Mouse (Mus musculus) hindbrain, postnatal 0 days (tissue): ENCODE measurements at regions not wholly inside any gene's neighbourhood (a gene's known extent, or its start where the extent isn't known, plus 50 kb on each side); places are given as distances from the start of the nearest gene placed in this dataset.
A peak's percentile ranks its signal among the peaks of the same experiment; 100 is the strongest.

ENCODE experiments used
- ATAC-seq: fragments of 200-750 bp; cut with Nextera tagmentation; 2 replicates; pipeline ENCODE4 v1.8.0; 2017; ENCODE audit warnings: mild to moderate bottlenecking, moderate TSS enrichment, moderate library complexity
- DNase-seq: peaks from one replicate; pipeline ENCODE4 v3.0.0-alpha.2; 2015; ENCODE audit warnings: low spot score
- H3K27ac ChIP-seq: fragments of 300-500 bp; sonication (generic); 2 replicates; pipeline ENCODE4 v1.5.1; 2014; ENCODE audit warnings: mild to moderate bottlenecking
- H3K27me3 ChIP-seq: fragments of 300-500 bp; sonication (generic); 2 replicates; pipeline ENCODE4 v1.6.1; 2014; ENCODE audit warnings: low read length, mixed read lengths; ENCODE audit not compliant: insufficient read depth
- H3K36me3 ChIP-seq: fragments of 300-500 bp; sonication (generic); 2 replicates; pipeline ENCODE4 v1.6.1; 2014; ENCODE audit warnings: low read length, mixed read lengths; ENCODE audit not compliant: insufficient read depth
- H3K4me1 ChIP-seq: fragments of 300-500 bp; sonication (generic); 2 replicates; pipeline ENCODE4 v1.6.1; 2014; ENCODE audit warnings: antibody characterized with exemption, low read length, mixed read lengths; ENCODE audit not compliant: insufficient read depth
- H3K4me2 ChIP-seq: fragments of 300-500 bp; sonication (generic); 2 replicates; pipeline ENCODE4 v1.6.1; 2014; ENCODE audit warnings: low read depth, mild to moderate bottlenecking, low read length, moderate library complexity, mixed read lengths
- H3K4me3 ChIP-seq: fragments of 300-500 bp; sonication (generic); 2 replicates; pipeline ENCODE4 v1.5.1; 2014; ENCODE audit warnings: low read length
- H3K9ac ChIP-seq: fragments of 300-500 bp; sonication (generic); replicated peaks from 2 replicates; pipeline ENCODE4 v1.6.1; 2014; ENCODE audit warnings: mild to moderate bottlenecking, low read length, moderate library complexity, mixed read lengths
- H3K9me3 ChIP-seq: fragments of 300-500 bp; sonication (generic); 2 replicates; pipeline ENCODE4 v1.6.1; 2016; ENCODE audit warnings: low read length, mixed read lengths
- CTCF ChIP-seq: IDR thresholded peaks from 2 replicates; pipeline ENCODE4 v1.5.1; 2016; ENCODE audit warnings: antibody characterized with exemption, control low read depth, low read depth
- WGBS: fragments of 180-500 bp; shearing (Covaris S2); extraction: QIAGEN DNeasy Blood & Tissue Kit; methylation state at CpG from one replicate; pipeline ENCODE4 v1.1.7; 2014; 5-methylcytosine and 5-hydroxymethylcytosine counted together

GRCm38 (mm10) chr9:30742471-30743098, 179.7 kb downstream of the Adamts15 start:
- H3K9ac ChIP-seq = no peak overlapping the region
- no peaks in the 10 kb centered on the region for H3K9me3 ChIP-seq
- TF ChIP-seq CTCF = no peak
- no peak overlapping the region for H3K4me2 ChIP-seq
- H3K27me3 ChIP-seq = no peaks in the 10 kb centered on the region
- H3K36me3 ChIP-seq = no peaks in the 10 kb centered on the region
- DNase-seq (no peak), ATAC-seq (no peak)
- H3K27ac ChIP-seq = no peak overlapping the region
- H3K4me1 ChIP-seq = no peaks in the 10 kb centered on the region
- 89% methylated on average over 8 of the region's 8 CpGs for WGBS
- no peak overlapping the region for H3K4me3 ChIP-seq

GRCm38 (mm10) chr9:30731687-30732086, 190.6 kb downstream of the Adamts15 start:
- Histone ChIP-seq H3K27ac (no peak overlapping the region), H3K4me2 (no peak overlapping the region), H3K4me1 (no peaks in the 10 kb centered on the region), H3K9me3 (no peaks in the 10 kb centered on the region), H3K9ac (no peak overlapping the region), H3K27me3 (no peaks in the 10 kb centered on the region), H3K36me3 (no peaks in the 10 kb centered on the region), H3K4me3 (no peak overlapping the region)
- 50% methylated on average over 2 of the region's 2 CpGs for WGBS
- TF ChIP-seq CTCF = no peak
- ATAC-seq (no peak), DNase-seq (no peak)

GRCm38 (mm10) chr9:30723364-30724070, 198.7 kb downstream of the Adamts15 start:
- no peak overlapping the region for H3K9ac ChIP-seq
- no peaks in the 10 kb centered on the region for H3K27me3 ChIP-seq
- no peak overlapping the region for H3K4me2 ChIP-seq
- no peak overlapping the region for H3K4me3 ChIP-seq
- ATAC-seq (no peak), DNase-seq (no peak)
- no peaks in the 10 kb centered on the region for H3K4me1 ChIP-seq
- 90% methylated on average over 1 of the region's 1 CpGs for WGBS
- H3K27ac ChIP-seq = no peak overlapping the region
- no peak for TF ChIP-seq CTCF
- no peaks in the 10 kb centered on the region for H3K9me3 ChIP-seq
- H3K36me3 ChIP-seq = no peaks in the 10 kb centered on the region

GRCm38 (mm10) chr9:30721861-30722260, 200.4 kb downstream of the Adamts15 start:
- Histone ChIP-seq H3K4me3 (no peak overlapping the region), H3K9me3 (no peaks in the 10 kb centered on the region), H3K4me2 (no peak overlapping the region), H3K27me3 (no peaks in the 10 kb centered on the region), H3K36me3 (no peaks in the 10 kb centered on the region), H3K27ac (no peak overlapping the region), H3K9ac (no peak overlapping the region), H3K4me1 (no peaks in the 10 kb centered on the region)
- 75% methylated on average over 4 of the region's 4 CpGs for WGBS
- TF ChIP-seq CTCF = no peak
- DNase-seq = no peak
- no peak for ATAC-seq

GRCm38 (mm10) chr9:30716421-30717170, 205.7 kb downstream of the Adamts15 start:
- Histone ChIP-seq H3K9me3 (no peaks in the 10 kb centered on the region), H3K36me3 (no peaks in the 10 kb centered on the region), H3K4me1 (no peaks in the 10 kb centered on the region), H3K9ac (no peak overlapping the region), H3K27me3 (no peaks in the 10 kb centered on the region), H3K4me3 (no peak overlapping the region), H3K27ac (peak overlapping the region; percentile 9; the same call in 1 of the 2 replicates), H3K4me2 (no peak overlapping the region)
- 65% methylated on average over 8 of the region's 8 CpGs for WGBS
- no peak for TF ChIP-seq CTCF
- no peak for ATAC-seq
- no peak for DNase-seq

GRCm38 (mm10) chr9:30710131-30710530, 212.1 kb downstream of the Adamts15 start:
- H3K36me3 ChIP-seq = no peaks in the 10 kb centered on the region
- H3K4me2 ChIP-seq = no peak overlapping the region
- no peaks in the 10 kb centered on the region for H3K4me1 ChIP-seq
- TF ChIP-seq CTCF = no peak
- DNase-seq (no peak), ATAC-seq (no peak)
- H3K27ac ChIP-seq = 0 out of 2 replicates have a peak overlapping the region, but pooled peaks have one; percentile 22
- H3K27me3 ChIP-seq = no peaks in the 10 kb centered on the region
- H3K9me3 ChIP-seq = no peaks in the 10 kb centered on the region
- 73% methylated on average over 5 of the region's 5 CpGs for WGBS
- no peak overlapping the region for H3K4me3 ChIP-seq
- H3K9ac ChIP-seq = no peak overlapping the region
